Mouse (Mus musculus): ENCODE results near the gene Pomt2.

Pomt2 gene

DNA sequence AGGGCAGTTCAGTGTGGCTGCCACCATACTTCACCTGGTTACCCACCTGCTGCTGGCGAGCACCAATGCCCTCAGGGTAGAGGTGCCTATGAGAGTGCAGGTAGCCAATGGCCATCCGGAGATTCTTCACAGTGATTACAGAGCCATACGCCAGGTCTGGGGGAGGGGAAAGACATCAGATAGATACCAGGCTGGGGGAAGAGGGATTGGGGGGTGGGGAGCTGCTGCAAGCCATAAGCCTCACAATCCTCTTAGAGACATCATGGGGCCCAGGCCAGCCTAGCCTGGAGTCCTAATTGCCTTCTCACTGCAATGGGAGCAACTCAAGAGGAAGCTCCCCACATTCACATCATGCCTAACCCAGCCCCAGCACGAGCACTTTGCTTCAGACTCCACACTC, 20.5 kb downstream of the Pomt2 start:
- DNase-seq = no peak

DNA sequence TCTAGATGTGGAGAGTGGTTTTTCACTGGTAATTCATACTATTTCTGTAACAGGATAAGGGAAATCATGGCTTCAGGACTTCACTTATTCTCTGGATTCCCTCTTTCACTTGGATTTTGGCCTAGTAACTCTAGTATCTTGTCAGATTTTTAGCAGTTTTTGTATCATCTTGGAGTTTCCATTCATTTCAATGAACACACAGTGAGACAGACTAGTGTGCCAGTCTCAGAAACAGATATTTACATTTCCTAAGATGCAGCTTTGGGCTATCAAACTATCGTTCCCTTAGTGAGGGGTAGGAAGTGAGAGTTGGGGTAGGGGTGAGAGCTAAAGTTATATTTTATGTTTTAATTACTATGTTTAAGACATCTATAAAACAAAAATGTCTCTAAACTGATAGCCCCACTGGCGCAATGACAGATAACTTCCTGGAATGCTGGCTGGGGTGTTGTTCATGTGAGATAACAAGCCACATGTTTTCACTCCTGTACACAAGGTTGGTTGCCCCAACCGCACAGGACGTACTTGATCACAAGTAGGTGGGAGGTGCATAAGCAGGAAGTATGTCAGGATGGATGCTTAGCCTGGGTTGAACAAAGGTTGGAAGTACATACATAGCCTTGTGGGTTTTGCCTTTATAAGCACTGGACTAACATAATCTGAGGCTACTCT, 25.7 kb downstream of the Pomt2 start:
- no peak for DNase-seq

DNA sequence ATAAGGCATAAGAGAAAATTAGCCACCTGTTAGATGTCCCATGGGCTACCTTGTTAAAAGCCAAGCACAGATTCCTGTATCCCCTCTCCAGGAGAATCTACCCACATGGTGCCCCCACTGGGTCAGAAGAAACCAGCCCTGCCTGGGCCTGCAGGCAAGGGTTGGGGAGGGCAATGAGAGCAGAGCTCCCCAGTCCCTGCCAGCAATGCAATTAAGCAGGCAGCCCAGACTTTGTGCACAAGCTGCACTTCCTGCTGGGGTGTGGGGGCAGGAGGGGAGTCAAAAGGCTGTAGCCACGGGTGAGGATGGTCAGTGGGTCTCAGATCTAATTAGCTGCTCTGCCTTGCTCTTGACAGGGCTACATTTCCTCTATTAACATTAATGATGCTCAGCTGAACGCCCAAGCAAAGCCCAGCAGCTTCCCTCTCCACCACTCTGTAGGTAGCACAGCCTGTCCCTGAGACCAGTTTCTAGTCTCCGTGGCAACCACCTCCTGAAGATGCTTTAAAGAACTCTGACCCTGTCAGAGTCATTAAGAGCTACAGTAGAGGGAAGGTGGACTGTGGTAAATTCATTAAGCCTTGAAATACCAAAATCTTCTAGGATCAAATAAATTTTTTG, 40.3 kb downstream of the Pomt2 start:
- DNase-seq = no peak

DNA sequence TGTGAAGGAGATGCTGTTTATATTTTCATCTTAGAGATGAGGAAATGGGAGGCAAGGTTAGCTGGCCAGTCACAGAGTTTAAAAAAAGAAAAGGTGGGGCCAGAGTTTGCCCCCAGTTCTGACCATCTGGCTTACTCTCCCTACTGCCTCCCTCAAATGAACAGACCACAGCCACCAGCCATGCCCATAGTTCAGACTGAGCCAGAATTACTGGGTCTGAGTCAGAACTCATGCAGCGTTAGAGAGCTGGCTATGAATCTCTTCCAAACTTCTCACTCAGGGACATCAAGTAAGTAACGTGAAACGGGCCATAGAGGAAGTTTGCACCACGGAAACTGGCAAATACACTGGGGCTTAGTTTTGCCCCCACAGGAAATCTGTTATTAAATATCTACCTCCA, 43.0 kb downstream of the Pomt2 start:
- DNase-seq = no peak

DNA sequence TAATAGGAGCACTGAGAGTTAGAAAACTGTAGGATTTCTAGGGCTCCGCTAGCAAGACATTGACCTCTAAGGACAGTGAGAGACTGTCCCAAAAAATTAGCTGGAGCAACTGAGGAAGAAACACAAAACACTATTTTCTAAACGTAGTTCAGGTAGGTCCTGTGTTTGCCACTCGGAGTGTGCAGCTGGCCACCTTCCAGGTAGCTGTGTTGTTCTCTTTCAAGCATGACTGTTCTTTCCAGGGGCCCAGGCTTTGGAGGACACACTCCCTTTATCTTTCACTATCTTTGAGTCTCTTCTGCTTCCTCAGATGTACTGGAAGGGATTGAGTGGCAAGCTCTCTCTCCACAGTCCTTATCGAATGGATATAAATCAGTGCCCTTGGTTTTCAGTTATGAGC, 44.3 kb downstream of the Pomt2 start:
- DNase-seq = no peak

DNA sequence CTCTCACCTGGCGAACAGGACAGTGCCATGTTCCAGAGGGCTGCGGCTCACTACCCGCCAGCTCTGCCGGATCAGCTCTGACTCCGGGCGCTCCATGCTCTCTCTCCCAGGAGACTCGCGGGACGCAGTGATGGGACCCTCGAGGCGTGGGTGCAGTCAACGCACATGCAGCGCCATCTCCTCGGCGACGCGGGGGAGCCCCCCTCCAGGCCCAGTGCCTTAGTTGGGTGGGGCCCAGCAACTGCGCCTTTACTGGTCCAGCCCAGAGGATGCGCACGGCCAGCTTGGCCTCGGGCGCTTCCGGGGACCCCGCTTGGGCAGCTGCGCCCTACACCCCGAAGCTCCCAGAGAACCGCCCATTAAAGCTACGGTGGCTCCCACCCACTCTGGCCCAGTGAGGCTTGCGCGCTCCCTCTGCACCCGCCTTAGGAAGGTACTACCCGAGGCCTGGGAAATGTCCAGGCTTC, 45.6 kb downstream of the Pomt2 start, which contains the start of gene Ngb:
Gene Ngb, minus strand, starts transcription at position 375 of the 467 bp plus-strand sequence.
- no peak for DNase-seq

DNA sequence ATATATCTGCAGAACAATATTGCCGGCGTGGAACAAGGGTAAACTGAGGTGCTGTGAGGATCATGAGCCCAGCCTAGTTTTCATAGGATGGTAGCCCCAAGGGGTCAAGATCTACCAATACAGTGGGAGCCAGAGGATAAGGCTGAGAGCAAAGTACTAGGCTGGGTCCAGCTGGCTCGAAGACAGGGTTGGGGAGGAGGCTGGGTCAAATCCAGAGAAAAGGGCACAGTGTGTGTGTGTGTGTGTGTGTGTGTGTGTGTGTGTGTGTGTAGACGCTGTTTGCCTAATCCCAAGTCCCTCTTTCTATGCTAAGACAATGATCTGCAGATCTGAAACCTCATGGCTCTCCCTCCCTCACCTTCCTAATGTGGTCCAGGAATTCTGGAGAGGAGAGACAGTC, 47.4 kb downstream of the Pomt2 start:
- DNase-seq = no peak

DNA sequence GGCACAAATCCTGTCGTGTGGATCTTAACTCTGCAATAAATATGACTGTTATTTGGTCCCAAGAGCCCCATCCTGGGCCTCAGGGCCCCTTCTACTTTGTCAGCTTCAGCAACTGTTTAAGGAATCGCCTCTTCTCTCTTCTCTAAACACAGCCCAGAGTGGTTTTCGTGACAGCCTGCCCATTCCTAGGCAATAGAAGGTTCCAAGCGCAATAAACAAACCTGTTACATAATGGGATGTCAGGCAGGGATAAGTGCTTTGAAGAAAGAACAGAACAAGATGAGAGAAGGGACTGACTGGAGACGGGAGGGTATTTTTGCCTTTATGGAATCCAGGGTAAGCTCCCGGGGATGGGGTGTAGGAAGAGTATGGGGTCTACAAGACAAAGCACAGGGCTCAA, 54.1 kb downstream of the Pomt2 start:
- no peak for DNase-seq

DNA sequence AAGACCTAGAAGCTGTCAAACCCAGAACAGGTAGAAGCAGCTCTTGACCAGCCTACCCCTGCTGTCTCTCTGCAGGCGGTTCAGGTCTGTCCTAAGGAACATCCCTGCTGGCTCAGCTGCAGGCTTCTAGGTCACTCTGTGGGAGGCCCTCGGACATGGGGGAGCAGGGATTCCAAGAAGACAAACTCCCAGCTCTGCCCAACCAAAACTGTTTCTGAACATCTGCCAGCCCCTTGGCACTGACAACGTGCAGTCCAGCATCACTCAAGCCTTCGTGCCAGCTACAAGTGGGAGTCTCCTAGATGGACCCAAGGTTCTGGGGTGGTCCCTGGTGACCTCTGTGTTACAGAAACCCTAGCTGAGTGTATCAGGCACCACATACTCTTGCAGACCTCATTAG, 54.5 kb downstream of the Pomt2 start:
- no peak for DNase-seq

DNA sequence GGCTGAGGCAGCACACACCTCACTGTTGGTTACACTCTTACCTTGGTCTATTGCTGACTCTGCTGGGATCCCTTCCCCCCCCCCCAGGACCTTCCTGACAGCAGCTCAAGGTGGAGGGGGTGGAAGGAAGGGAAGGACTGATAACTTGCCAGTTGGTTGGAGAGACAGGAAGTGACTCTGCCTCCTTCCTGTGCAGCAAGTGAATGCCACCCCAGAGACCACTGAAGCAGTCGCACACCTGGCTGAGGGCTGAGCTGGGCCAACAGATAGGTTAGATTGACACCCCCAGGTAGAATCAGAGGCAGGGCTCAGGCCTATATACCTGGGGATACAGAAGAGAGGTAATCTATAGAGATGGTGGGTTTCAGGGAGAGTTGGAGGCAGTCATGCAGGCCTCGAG, 55.9 kb downstream of the Pomt2 start:
- DNase-seq = no peak

DNA sequence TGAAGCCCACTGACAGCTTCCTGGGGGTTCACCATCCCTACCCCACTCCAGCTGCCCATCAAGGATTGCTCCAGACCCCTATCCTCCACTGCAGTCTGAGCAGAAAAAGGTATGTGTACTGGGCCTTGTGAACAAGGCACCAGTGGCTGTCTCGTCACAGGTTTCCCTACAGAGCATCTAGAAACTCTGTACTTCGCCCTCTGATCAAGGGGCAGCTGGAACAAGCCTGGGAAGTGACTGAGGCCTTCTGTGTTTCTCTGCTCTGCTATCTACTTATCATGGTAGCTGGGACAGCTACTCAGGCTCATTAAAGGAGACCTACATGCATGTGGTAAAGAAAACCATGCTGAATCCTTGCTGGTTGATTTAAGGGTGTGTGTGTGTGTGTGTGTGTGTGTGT, 58.1 kb downstream of the Pomt2 start:
- no peak for DNase-seq

DNA sequence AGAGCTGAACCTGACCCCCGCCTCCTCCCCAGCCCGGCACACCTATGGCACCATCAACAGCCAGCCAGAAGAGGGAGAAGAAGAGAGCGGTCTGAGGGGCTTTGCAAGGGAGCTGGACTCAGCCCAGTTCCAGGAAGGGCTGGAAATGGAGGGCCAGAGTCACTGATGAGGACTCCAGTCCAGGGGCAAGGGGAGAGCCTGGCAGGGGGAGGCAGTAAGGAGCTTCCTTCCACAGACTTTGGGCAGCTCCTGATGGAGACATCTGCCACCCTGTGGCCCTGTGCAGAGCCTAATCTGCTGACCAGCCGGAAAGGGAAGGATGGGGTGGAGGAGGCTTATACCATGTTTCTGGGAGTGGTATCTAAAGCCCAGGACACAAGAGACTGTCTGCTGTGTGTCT, 58.5 kb downstream of the Pomt2 start:
- DNase-seq = no peak

DNA sequence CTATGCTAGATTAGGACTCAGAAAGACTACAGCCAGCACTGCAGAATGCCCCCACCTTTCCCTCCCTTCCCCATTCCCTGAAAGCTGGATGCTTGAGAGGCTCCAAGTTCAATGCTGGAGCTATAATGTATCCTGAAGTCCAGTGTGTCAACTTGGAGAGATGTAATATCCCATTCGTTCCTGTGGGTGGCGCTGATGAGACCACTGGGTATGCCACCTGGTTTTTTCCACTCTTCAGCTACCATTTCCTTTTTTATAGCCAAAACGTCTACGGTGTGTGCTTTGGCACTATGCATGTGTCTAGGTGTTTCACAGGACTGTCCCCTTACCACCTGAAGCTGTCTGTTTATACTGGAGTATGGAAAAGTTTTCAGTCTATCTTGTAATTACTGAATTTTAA, 59.4 kb downstream of the Pomt2 start:
- DNase-seq = no peak

DNA sequence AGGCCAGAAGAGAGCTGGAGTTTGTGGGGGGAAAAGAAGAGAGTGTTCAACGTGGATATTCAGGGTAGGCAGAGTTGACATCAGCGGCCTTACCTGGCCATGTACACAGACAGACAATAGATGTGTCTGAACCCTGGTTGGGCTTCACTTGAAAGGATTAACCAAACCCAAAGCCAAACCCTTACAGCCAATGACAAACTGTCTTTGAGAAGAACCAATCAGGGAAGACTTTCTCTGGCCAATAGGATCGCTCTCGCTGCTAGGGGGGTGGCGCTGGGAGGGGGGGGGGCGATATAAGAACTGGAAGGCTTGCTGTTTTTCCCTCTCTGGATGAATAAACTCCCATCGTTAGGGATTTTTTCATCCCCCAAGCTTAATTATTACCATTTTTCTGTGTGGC, 60.5 kb downstream of the Pomt2 start:
- no peak for DNase-seq

DNA sequence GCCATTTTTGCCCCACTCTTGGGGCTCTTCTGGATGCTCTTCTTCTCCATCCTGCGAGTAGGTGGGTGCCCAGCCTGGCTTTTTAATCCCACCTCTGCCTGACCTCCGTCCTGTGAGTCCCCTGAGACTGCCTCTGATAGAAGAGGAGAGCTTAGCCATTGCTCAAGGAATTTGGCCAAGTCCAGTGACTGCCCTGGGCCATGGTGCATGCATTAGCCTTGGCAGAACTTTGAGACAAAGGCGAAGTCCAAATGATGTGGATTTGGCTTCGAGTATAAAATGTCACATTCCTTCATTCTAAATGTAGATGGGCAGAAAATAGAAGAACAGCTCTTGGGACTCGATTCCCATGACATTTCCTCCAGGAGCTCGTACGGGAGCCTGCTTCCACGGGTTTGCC, 65.0 kb downstream of the Pomt2 start:
- DNase-seq = no peak

DNA sequence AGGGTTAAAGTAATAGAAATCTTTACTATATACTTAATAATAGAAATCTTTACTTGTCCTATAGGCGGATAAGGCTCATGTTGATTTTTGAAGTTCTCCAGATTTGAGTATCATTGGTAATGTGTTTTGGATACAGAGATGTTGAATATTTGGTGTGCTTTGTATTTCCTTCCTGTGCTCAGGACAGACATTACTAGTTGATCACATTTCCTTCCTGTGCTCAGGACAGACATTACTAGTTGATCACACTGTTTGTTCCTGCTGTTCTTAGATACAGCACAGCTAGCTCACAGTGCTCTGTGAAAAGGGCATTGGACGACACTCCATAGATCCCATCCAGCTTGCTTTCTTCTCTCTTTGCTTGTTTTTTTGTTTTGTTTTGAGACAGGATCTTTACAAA, 71.2 kb downstream of the Pomt2 start:
- DNase-seq = no peak

DNA sequence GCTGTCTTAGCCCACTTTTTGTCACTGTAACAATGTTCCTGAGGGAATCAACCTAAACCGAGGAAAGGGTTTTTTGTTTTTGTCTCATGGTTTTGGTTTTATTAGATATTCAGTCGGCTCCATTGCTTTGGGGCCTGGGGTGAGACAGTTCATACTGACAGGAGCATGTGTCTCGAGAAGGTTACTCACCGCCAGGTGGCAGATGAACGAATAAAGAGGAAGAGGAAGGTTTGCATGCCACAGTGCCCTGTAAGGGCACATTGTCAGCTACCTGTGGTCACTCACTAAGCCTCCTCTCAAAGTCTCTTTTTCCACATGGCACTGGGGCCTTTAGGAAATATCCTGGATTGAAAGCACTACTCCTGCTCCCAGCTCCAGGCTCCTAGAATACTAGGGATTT, 77.2 kb downstream of the Pomt2 start:
- DNase-seq = no peak

DNA sequence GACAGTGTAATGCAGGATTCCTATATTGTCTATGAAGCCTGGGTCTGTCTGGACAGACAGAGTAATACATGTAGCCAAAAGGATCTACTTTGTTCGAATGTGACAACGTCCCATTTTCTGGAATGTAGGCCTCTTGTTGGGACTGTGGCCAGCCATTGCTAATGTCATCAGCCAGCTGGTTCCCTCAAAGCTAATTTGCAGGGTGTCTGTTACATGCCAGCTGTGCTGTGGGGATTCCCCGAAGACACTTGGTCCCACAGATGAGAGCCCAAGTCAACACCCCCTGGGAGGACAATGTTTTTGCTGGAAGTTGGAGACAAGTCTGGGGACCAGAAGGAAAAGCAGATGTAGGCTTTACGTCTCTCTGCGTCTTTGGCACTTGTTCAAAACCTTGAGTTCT, 81.3 kb downstream of the Pomt2 start:
- DNase-seq = no peak

DNA sequence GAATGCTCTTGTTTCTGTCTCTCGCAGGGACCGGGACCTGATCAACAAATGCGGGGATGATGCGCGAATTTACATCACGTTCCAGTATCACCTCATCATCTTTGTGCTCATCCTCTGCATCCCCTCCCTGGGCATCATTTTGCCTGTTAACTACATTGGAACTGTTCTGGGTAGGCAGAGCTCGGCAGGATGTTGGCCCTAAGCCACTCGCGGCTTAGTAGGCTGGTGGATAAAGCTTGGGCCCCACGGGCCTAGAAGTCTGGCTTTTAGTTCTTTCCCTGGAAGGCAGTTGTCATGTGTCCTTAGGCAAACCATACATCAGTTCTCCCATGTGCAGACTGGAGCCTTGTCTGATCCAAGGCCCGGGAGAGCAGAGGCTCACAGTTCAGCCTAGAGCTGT, 82.3 kb downstream of the Pomt2 start:
- DNase-seq = no peak

DNA sequence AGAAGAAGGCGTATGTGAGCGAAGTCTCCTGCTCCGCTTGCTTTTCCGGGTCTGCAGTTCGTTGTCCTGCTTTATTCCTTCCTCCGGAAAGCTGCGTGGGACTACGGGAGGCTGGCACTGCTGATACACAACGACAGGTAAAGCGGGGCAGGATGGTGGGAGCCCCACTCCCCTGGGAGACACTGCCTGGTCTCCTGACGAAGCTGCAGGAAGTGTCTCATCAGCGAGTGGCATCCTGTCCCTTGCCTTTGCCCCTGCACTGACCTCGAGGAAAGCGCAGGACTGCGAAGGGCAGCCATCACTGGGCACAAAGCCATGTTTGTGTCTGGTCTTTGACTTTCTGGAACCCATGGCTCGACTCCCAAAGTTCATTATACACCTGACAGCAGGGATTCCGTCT, 90.7 kb downstream of the Pomt2 start:
- no peak for DNase-seq

All from thymus, adult 18-20 months (tissue).